Comparison of ENCODE assay signal across 9 mouse cellular contexts in genomic region chr13:95777237-95777636, GRCm38 (mm10).
DNase-seq lines count a peak whose midpoint lies in the region; ATAC-seq lines count a peak whose summit lies in the region.
"Had no signal": no experiment of that assay in that cellular context is flagged by ENCODE, and none has a peak within 500 bp of the region (broad histone marks: within the 10 kb centered on the region; RNA-seq: fewer than 3 reads in every experiment).

No protein-coding gene starts in this region.

- 22% methylated on average over 2 of the region's 2 CpGs for WGBS in embryonic facial prominence, embryonic 14.5 days
- WGBS in liver, embryonic 16.5 days (ENCODE audit: insufficient replicate concordance), result 14% methylated on average over 2 of the region's 2 CpGs

- no peaks in the 10 kb centered on the region for H3K27me3 ChIP-seq in embryonic facial prominence, embryonic 14.5 days (replicated peaks; ENCODE audit: control insufficient read depth, insufficient read depth, low read length)
- H3K27me3 ChIP-seq in liver, embryonic 16.5 days (ENCODE audit: control insufficient read depth, insufficient read depth, low read depth, low read length), result no peaks in the 10 kb centered on the region
- H3K27me3 ChIP-seq: neural tube, embryonic 13.5 days had no signal

- no peak overlapping the region for H3K4me2 ChIP-seq in embryonic facial prominence, embryonic 14.5 days (ENCODE audit: low read depth, low read length)
- H3K4me2 ChIP-seq in liver, embryonic 16.5 days (ENCODE audit: low read depth, low read length), result peak overlapping the region; percentile 17; the same call in 1 of the 2 replicates
- H3K4me2 ChIP-seq: neural tube, embryonic 13.5 days had no signal

- H3K36me3 ChIP-seq in embryonic facial prominence, embryonic 14.5 days (ENCODE audit: control insufficient read depth, insufficient read depth, low read length), result no peaks in the 10 kb centered on the region
- H3K36me3 ChIP-seq in liver, embryonic 16.5 days (ENCODE audit: control insufficient read depth, insufficient read depth), result no peaks in the 10 kb centered on the region
- H3K36me3 ChIP-seq: neural tube, embryonic 13.5 days had no signal

- H3K9ac ChIP-seq in embryonic facial prominence, embryonic 14.5 days (ENCODE audit: low read depth, low read length), result no peak overlapping the region
- no peak overlapping the region for H3K9ac ChIP-seq in liver, embryonic 16.5 days (ENCODE audit: low read depth, low read length)
- H3K9ac ChIP-seq: neural tube, embryonic 13.5 days had no signal

- no peak overlapping the region for H3K27ac ChIP-seq in embryonic facial prominence, embryonic 14.5 days (replicated peaks; ENCODE audit: low read depth, low read length)
- H3K27ac ChIP-seq in liver, embryonic 16.5 days (ENCODE audit: low read length), result peak overlapping the region; percentile 22; the same call in 1 of the 2 replicates
- H3K27ac ChIP-seq: neural tube, embryonic 13.5 days had no signal

- ATAC-seq in embryonic facial prominence, embryonic 14.5 days (ENCODE audit: low read depth), result peak; percentile 38; the same call in 1 of the 2 replicates
- ATAC-seq in liver, embryonic 16.5 days (ENCODE audit: low read depth), result peak; percentile 58
- no peak for ATAC-seq in erythroid progenitor cell, adult 5-6 weeks (replicated peaks; ENCODE audit: low FRiP score, poor library complexity, severe bottlenecking)

- peaks cover 16% of the 10 kb centered on the region for H3K4me1 ChIP-seq in embryonic facial prominence, embryonic 14.5 days (ENCODE audit: control insufficient read depth, insufficient read depth, low read length)
- H3K4me1 ChIP-seq in liver, embryonic 16.5 days (ENCODE audit: control insufficient read depth, low read depth, low read length), result peaks cover 16% of the 10 kb centered on the region

- peak; percentile 44 for DNase-seq in right cerebral cortex, adult 18-20 months
- DNase-seq in right cerebral cortex, postnatal 36 days (ENCODE audit: low spot score in 2 of 2), result no peak
- peak; percentile 85 for DNase-seq in adrenal gland, postnatal 10 days
- DNase-seq in embryonic facial prominence, embryonic 14.5 days (ENCODE audit: low spot score), result peak; percentile 72
- DNase-seq in kidney, adult 11 months, result peak; percentile 82
- DNase-seq in right cerebral cortex, postnatal 10 days (ENCODE audit: low spot score in 2 of 2), result peak; percentile 51 to 70

- no peaks in the 10 kb centered on the region for H3K9me3 ChIP-seq in embryonic facial prominence, embryonic 14.5 days (ENCODE audit: control insufficient read depth, low read length)
- no peaks in the 10 kb centered on the region for H3K9me3 ChIP-seq in liver, embryonic 16.5 days (replicated peaks; ENCODE audit: control insufficient read depth, low read length)
- H3K9me3 ChIP-seq: neural tube, embryonic 13.5 days had no signal

- H3K4me3 ChIP-seq in embryonic facial prominence, embryonic 14.5 days (ENCODE audit: low read depth, low read length), result no peak overlapping the region
- no peak overlapping the region for H3K4me3 ChIP-seq in liver, embryonic 16.5 days (ENCODE audit: low read depth, low read length)
- H3K4me3 ChIP-seq: neural tube, embryonic 13.5 days had no signal

Comparison
In these comparisons a context has a peak if more than half of its experiments do, and no peak if none do; other contexts are left out.
1. DNase-seq: peak in right cerebral cortex, adult 18-20 months (single experiment), adrenal gland, postnatal 10 days (single experiment), embryonic facial prominence, embryonic 14.5 days (single experiment), kidney, adult 11 months (single experiment) and right cerebral cortex, postnatal 10 days (2 of 2); none in right cerebral cortex, postnatal 36 days (0 of 2).